Mouse (Mus musculus) neural tube, embryonic 13.5 days (tissue): ENCODE results near the gene Pabpn1l. TPM values are rescaled to one million over a fixed set of nuclear protein-coding genes. Genes with fewer than 3 reads are reported as not detected.

ENCODE experiments used
- ATAC-seq: fragments of 200-750 bp; cut with Nextera tagmentation; 2 replicates; pipeline ENCODE4 v1.8.0; 2017; ENCODE audit warnings: low read depth, mild to moderate bottlenecking, moderate TSS enrichment, moderate library complexity
- H3K27ac ChIP-seq: fragments of 300-500 bp; sonication (generic); replicated peaks from 2 replicates; pipeline ENCODE4 v1.5.1; 2015; ENCODE audit warnings: moderate library complexity, mild to moderate bottlenecking, inconsistent platforms
- H3K27me3 ChIP-seq: fragments of 300-500 bp; sonication (generic); 2 replicates; pipeline ENCODE4 v1.6.1; 2015; ENCODE audit warnings: mild to moderate bottlenecking, inconsistent platforms
- H3K36me3 ChIP-seq: fragments of 300-500 bp; sonication (generic); 2 replicates; pipeline ENCODE4 v1.6.1; 2015; ENCODE audit warnings: mild to moderate bottlenecking, inconsistent platforms
- H3K4me1 ChIP-seq: fragments of 300-500 bp; sonication (generic); replicated peaks from 2 replicates; pipeline ENCODE4 v1.6.1; 2015; ENCODE audit warnings: inconsistent platforms
- H3K4me2 ChIP-seq: fragments of 300-500 bp; sonication (generic); 2 replicates; pipeline ENCODE4 v1.6.1; 2015; ENCODE audit warnings: inconsistent platforms, mild to moderate bottlenecking, moderate library complexity
- H3K4me3 ChIP-seq: fragments of 300-500 bp; sonication (generic); 2 replicates; pipeline ENCODE4 v1.5.1; 2015; ENCODE audit warnings: mild to moderate bottlenecking, inconsistent platforms
- H3K9ac ChIP-seq: fragments of 300-500 bp; sonication (generic); 2 replicates; pipeline ENCODE4 v1.6.1; 2015; ENCODE audit warnings: moderate library complexity, mild to moderate bottlenecking, inconsistent platforms
- H3K9me3 ChIP-seq: fragments of 300-500 bp; sonication (generic); 2 replicates; pipeline ENCODE4 v1.6.1; 2016; ENCODE audit warnings: inconsistent platforms
- WGBS: fragments of 180-500 bp; shearing (Covaris S2); methylation state at CpG from one replicate; pipeline ENCODE4 v1.1.7; 2015; 5-methylcytosine and 5-hydroxymethylcytosine counted together
- polyA plus RNA-seq: library from polyadenylated mRNA; unstranded; fragments of >200 nt; fragmentation: Nextera tagmentation; extraction: Ambion mirVana; gene quantifications from 2 replicates; pipeline ENCODE4 v1.2.1, GENCODE M21; 2015

The Pabpn1l gene
- polyA plus RNA-seq, 1 experiment from 2014 or later = not detected

DNA sequence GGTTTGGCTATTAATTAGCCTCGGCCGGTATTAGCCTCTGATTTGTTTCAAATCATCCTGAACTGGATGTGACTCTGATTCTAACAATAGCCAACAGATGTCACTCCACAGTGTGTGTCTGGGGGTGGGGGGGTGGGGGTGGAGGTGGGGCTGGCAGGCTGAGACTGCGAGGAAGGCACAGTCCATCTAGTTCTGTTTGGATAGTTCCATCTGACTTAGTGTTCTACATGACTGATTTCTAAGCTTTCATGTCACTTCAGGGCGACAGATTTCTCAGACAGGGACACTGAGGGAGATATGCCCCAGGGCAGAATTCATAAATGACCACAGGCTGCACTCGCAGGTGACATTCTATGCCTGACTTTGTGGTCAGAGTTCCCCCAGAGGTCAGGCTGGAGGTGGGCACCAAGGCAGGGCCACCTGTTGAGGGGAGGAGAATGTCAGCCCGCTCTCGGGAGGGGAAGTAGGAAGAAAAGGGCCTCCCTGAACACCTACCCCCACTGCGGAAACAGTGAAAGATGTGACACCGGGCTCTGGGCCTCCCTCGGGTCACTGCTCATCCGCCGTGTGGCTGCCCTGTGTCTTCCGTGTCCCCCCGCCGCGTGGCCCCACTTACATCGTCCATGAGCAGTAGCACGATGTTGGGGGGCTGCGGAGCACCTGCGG is 11.8 kb downstream of the Pabpn1l start:
- Histone ChIP-seq H3K4me2 (peak overlapping the region; percentile 94), H3K27ac (peak overlapping the region; percentile 89), H3K36me3 (peaks cover 6% of the 10 kb centered on the region; the same call in 1 of the 2 replicates), H3K4me3 (peak overlapping the region; percentile 75), H3K9ac (peak overlapping the region; percentile 81), H3K9me3 (no peaks in the 10 kb centered on the region), H3K4me1 (peaks cover 23% of the 10 kb centered on the region), H3K27me3 (no peaks in the 10 kb centered on the region)
- WGBS = 2% methylated on average over 20 of the region's 20 CpGs
- peak; percentile 8; the same call in 1 of the 2 replicates for ATAC-seq

DNA sequence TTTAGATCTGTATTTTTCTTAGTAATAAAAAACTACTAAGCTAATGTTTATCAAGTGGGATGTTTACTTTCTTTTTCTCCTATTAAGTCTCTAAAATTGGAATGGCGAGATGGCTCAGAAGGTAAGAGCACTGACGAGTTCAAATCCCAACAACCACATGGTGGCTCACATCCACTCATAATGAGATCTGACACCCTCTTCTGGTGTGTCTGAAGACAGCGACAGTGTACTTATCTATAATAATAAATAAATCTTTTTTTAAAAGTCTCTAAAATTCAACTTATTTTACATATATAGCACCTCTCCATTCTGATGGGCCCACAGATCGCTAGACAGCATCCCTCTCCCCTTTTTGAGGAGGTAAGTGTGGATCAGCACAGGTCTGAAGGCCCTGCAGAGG is 12.3 kb downstream of the Pabpn1l start:
- Histone ChIP-seq H3K27ac (0 out of 2 replicates have a peak overlapping the region, but pooled peaks have one; percentile 38), H3K4me2 (peak overlapping the region; percentile 94), H3K4me1 (peaks cover 23% of the 10 kb centered on the region), H3K9me3 (no peaks in the 10 kb centered on the region), H3K9ac (peak overlapping the region; percentile 81; the same call in 1 of the 2 replicates), H3K27me3 (no peaks in the 10 kb centered on the region), H3K4me3 (peak overlapping the region; percentile 75; the same call in 1 of the 2 replicates), H3K36me3 (peaks cover 4% of the 10 kb centered on the region; the same call in 1 of the 2 replicates)
- 65% methylated on average over 4 of the region's 4 CpGs for WGBS
- ATAC-seq = no peak

DNA sequence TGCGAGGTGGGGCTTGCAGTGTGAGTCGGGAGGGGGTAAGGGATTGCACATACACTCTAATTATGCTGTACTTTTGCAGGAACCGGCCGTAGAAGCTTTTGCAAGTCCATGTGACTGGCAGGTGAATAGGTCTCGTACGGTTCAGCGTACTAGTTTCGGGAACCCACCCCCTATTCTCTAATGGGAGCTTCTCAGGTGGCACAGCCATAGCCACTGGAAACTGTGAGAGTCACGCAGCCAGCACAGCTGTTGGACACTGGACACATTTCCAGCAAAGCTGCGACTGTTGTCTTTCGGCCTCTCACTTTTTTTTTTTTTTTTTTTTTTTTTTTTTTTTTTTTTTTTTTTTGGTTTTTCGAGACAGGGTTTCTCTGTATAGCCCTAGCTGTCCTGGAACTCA is 15.7 kb downstream of the Pabpn1l start:
- H3K4me3 ChIP-seq = no peak overlapping the region
- no peaks in the 10 kb centered on the region for H3K9me3 ChIP-seq
- H3K4me1 ChIP-seq = peaks cover 10% of the 10 kb centered on the region
- no peak for ATAC-seq
- H3K4me2 ChIP-seq = no peak overlapping the region
- no peaks in the 10 kb centered on the region for H3K27me3 ChIP-seq
- H3K27ac ChIP-seq = no peak overlapping the region
- H3K36me3 ChIP-seq = no peaks in the 10 kb centered on the region
- H3K9ac ChIP-seq = no peak overlapping the region
- 85% methylated on average over 11 of the region's 12 CpGs for WGBS

DNA sequence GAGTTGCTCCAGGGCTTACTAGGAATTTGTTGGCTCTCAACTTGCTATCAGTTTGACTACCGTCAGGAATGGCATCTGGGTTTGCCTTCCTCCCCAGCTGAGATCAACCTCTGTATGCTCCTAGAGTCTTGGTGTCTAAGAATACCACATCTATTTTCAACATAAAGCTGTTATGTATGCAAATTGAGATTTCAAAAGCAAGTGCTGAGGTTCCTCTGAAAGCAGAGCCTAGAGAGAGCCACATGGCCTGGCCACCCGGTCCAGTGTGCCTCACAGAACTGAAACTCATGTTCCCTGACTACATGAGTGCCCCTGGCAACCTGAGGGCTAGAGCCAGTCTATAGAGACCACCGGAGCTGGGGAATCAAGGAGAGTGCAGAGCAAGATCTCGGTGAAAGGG is 17.2 kb downstream of the Pabpn1l start:
- no peaks in the 10 kb centered on the region for H3K36me3 ChIP-seq
- H3K4me2 ChIP-seq = no peak overlapping the region
- H3K9ac ChIP-seq = no peak overlapping the region
- H3K27me3 ChIP-seq = no peaks in the 10 kb centered on the region
- no peak for ATAC-seq
- no peaks in the 10 kb centered on the region for H3K9me3 ChIP-seq
- peaks cover 3% of the 10 kb centered on the region for H3K4me1 ChIP-seq
- WGBS = 77% methylated on average over 4 of the region's 4 CpGs
- no peak overlapping the region for H3K4me3 ChIP-seq
- no peak overlapping the region for H3K27ac ChIP-seq

DNA sequence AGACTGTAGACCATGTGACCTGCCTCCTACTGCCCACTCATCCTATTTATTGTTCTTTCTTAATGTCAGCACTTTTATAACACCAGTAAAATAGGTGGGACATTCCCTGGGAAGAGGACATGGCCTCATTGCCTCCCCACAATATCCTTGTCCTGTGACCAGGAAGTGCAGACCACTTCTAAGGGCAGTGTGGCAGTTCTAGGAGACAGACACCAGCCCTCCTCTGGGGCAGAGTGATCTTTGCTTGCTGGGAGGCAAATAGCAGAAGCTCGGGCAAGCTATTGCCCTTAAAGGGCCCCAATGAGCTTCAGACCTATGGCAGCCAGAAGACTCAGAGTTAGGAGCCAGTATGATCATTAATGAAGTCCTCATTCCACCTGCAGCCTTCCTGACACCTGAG is 17.9 kb downstream of the Pabpn1l start:
- no peaks in the 10 kb centered on the region for H3K4me1 ChIP-seq
- H3K27me3 ChIP-seq = no peaks in the 10 kb centered on the region
- H3K9me3 ChIP-seq = no peaks in the 10 kb centered on the region
- H3K9ac ChIP-seq = no peak overlapping the region
- H3K27ac ChIP-seq = no peak overlapping the region
- no peak for ATAC-seq
- no peaks in the 10 kb centered on the region for H3K36me3 ChIP-seq
- H3K4me3 ChIP-seq = no peak overlapping the region
- no peak overlapping the region for H3K4me2 ChIP-seq
- WGBS = 41% methylated on average over 1 of the region's 1 CpGs

DNA sequence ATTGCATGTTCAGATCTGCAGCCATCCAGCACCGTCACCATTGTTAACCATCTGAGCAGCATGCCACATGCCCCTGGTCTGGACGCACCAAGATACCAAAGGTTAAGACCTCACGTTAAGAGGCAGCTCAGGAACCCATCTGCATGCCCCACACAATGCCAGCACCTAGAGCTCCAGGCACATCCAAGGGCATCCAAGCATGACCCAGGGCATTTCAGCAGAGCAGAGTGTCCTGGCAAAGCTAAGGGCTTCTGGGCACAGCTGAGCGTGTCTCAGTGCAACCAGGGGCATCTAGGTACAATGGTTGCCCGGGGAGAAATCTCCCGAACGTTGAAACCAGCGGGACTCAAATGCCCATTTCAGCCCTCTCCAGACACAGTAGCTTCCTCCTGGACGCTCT is 21.9 kb downstream of the Pabpn1l start:
- Histone ChIP-seq H3K4me1 (no peaks in the 10 kb centered on the region), H3K9ac (no peak overlapping the region), H3K27me3 (no peaks in the 10 kb centered on the region), H3K9me3 (no peaks in the 10 kb centered on the region), H3K27ac (no peak overlapping the region), H3K4me2 (no peak overlapping the region), H3K36me3 (no peaks in the 10 kb centered on the region), H3K4me3 (no peak overlapping the region)
- no peak for ATAC-seq
- WGBS = 84% methylated on average over 9 of the region's 9 CpGs

DNA sequence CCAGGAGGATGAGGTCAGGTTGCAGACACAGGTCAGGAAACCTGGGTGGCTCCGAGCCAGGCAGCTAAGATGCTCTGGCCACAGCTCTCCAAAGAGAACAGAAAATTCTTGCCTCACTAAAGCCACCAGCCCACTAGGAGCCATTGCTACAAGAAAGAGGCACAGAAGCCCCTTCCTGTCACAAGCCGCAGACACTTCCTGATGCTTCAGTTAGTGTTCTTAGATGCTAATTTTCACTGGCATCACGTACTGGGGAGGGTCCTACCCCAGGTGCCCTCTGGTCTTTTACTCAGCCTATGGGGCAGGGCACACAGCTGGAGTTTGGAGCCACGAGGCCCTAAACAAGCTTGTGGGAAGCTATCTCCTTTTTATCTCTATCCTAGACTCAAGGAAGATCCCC is 26.5 kb downstream of the Pabpn1l start:
- Histone ChIP-seq H3K4me2 (no peak overlapping the region), H3K36me3 (no peaks in the 10 kb centered on the region), H3K27ac (no peak overlapping the region), H3K9ac (no peak overlapping the region), H3K9me3 (no peaks in the 10 kb centered on the region), H3K4me3 (no peak overlapping the region), H3K4me1 (peaks cover 16% of the 10 kb centered on the region; the same call in 1 of the 2 replicates), H3K27me3 (no peaks in the 10 kb centered on the region)
- WGBS = 62% methylated on average over 4 of the region's 4 CpGs
- ATAC-seq = no peak

DNA sequence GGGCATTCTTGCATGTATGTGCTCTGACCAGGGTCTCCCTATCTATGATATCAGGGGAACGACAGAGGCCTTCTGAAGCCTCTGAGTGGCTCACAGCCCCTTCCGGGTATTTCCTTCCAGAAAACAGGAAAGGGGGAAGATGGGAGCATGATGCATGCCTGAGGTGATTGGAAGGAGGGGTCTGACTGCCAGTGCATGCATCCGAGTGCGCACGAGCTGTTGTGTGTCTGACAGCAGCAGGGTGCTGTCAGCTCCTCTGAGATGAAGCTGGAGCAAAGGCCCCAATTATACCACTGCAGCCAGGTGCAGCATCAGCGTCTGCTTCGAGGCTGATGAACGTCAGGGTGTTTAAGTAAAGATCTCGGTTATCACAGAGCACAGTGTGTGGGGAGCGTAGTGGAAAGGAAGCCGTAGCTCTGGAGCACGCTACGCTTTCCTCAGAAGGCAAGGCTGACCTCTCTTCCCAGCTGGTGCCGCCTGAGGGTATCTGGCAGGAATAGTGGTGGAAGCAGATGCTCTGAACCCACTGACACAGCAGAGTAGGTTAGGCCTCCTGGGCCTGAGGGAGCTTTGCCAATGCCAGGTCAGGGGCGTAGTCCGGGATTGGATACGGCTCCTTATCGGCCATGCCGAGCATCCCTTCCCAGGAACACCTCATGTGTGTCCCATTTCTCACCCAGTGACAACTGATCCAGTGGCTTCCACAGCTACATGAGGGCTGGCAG is 28.6 kb downstream of the Pabpn1l start:
- 66% methylated on average over 19 of the region's 19 CpGs for WGBS
- Histone ChIP-seq H3K36me3 (no peaks in the 10 kb centered on the region), H3K4me1 (peaks cover 16% of the 10 kb centered on the region; the same call in 1 of the 2 replicates), H3K4me2 (no peak overlapping the region), H3K9ac (0 out of 2 replicates have a peak overlapping the region, but pooled peaks have one; percentile 23), H3K4me3 (no peak overlapping the region), H3K27me3 (no peaks in the 10 kb centered on the region), H3K9me3 (no peaks in the 10 kb centered on the region), H3K27ac (peak overlapping the region; percentile 72)
- peak; percentile 29; the same call in 1 of the 2 replicates for ATAC-seq

DNA sequence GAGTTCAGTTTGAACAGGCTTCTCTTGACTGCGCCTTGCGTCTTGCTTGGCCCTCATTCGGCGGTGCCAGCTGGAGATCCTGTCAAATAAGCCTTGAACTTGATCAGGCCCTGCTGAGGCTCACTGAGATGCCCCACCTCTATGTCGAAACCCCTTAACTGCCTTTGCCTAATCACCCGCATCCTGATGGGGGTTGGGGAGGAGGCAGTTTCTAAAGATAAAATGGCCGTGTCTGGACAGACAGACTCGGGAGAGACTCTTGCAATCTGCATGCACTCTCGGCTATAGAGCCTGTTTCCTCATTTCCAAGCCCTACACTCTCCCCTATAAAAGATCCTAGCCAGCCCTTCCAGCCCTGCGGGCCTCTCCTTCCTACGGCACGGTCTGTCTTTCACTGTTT is 29.3 kb downstream of the Pabpn1l start:
- H3K27ac ChIP-seq = peak overlapping the region; percentile 72
- H3K4me3 ChIP-seq = no peak overlapping the region
- WGBS = 64% methylated on average over 12 of the region's 12 CpGs
- H3K4me2 ChIP-seq = no peak overlapping the region
- no peak for ATAC-seq
- no peaks in the 10 kb centered on the region for H3K9me3 ChIP-seq
- H3K27me3 ChIP-seq = no peaks in the 10 kb centered on the region
- no peaks in the 10 kb centered on the region for H3K36me3 ChIP-seq
- peaks cover 16% of the 10 kb centered on the region; the same call in 1 of the 2 replicates for H3K4me1 ChIP-seq
- H3K9ac ChIP-seq = 0 out of 2 replicates have a peak overlapping the region, but pooled peaks have one; percentile 23

DNA sequence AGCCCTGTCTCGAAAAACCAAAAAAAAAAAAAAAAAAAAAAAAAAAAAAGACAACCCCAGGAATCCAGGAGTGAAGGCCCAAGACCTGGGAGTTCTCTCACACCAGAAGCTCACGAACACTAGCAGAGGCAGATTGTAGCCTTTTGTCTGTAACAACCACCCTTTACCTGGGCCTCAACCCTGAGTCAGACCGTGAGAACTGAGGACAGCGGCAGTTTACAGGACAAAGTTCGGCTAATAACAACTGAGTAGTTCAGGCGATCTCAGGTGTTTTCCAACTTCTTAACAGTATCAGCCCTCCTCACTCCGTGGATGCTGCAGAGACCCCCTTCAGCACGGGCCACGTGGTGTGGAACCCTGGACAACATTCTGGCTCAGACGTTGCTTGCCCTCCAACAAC is 35.8 kb downstream of the Pabpn1l start:
- peaks cover 23% of the 10 kb centered on the region for H3K4me1 ChIP-seq
- no peak overlapping the region for H3K27ac ChIP-seq
- no peaks in the 10 kb centered on the region for H3K27me3 ChIP-seq
- no peaks in the 10 kb centered on the region for H3K9me3 ChIP-seq
- WGBS = 83% methylated on average over 10 of the region's 10 CpGs
- no peak for ATAC-seq
- H3K36me3 ChIP-seq = no peaks in the 10 kb centered on the region
- H3K9ac ChIP-seq = no peak overlapping the region
- no peak overlapping the region for H3K4me3 ChIP-seq
- no peak overlapping the region for H3K4me2 ChIP-seq

DNA sequence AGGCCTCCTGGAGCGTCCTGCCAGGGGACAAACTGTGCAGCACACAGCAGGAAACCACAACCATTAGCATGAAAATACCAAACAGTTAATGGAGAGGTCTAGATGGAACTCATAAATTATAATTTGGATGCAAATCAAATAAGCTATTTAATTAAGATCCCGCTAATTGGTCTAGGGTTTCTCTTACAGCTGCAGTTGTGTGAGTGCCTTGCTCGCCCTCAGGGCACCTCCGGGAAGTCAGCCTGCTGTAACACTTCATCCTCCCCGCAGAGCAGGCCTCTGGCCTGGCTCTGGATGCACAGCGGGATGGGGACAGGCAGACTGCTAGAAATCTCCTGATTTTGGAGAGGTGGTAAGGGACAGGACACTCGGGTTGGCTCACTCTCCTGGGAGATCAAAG is 36.4 kb downstream of the Pabpn1l start:
- no peaks in the 10 kb centered on the region for H3K27me3 ChIP-seq
- H3K9ac ChIP-seq = no peak overlapping the region
- H3K4me3 ChIP-seq = no peak overlapping the region
- ATAC-seq = 0 out of 2 replicates have a peak, but pooled peaks have one; percentile 63
- 30% methylated on average over 7 of the region's 7 CpGs for WGBS
- H3K9me3 ChIP-seq = no peaks in the 10 kb centered on the region
- H3K4me2 ChIP-seq = no peak overlapping the region
- H3K4me1 ChIP-seq = peaks cover 23% of the 10 kb centered on the region
- no peaks in the 10 kb centered on the region for H3K36me3 ChIP-seq
- H3K27ac ChIP-seq = no peak overlapping the region

DNA sequence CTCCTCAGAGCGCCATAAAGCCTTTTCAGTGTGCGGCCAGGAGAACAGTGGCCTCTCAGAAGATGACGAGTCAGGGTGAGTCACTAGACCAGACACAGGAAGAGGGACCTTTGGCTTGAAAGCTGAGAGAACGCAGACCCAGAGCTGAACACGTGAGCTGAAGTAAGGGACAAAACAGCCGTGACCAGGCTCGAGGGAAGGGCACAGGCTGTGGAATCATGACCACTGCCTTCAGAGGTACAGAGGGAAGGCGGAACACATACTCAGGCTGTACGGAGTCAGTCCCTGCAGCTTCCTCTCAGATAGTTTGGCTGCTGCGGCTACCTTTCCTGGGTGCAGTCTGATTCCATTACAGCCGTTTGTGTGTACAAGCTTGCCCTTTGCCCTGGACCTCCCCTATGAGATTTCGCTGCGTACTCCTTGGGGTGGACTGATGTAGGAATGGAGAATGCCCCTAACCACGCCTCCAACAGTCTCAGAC is 37.1 kb downstream of the Pabpn1l start:
- 71% methylated on average over 14 of the region's 14 CpGs for WGBS

More for the DNA sequence above, 37.1 kb downstream of the Pabpn1l start:
- ATAC-seq = no peak
- no peak overlapping the region for H3K9ac ChIP-seq
- no peak overlapping the region for H3K4me2 ChIP-seq
- no peaks in the 10 kb centered on the region for H3K36me3 ChIP-seq
- H3K4me1 ChIP-seq = peaks cover 23% of the 10 kb centered on the region
- no peak overlapping the region for H3K4me3 ChIP-seq
- no peaks in the 10 kb centered on the region for H3K9me3 ChIP-seq
- no peak overlapping the region; the same call in 1 of the 2 replicates for H3K27ac ChIP-seq
- no peaks in the 10 kb centered on the region for H3K27me3 ChIP-seq
